Comparison of ENCODE assay signal across 9 mouse cellular contexts in the genomic region with DNA sequence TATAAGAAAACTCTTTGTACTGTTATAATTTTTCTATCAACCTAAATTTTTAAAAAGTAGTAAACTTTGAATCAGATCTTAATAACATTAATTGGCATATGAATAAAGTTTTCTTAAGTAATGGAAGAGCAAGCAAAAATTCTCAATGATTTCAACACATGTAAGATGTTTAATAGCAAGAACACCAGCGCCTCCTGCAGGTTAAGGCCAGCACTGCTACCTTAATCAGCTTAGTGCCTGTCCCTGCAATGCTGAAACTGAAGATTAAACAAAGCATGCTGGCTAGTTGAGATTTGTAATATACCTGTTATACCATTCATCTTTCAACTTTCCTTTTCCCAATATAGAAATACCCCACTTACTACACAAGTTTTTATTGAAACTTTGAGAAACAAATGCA. TPM values are rescaled to one million over a fixed set of nuclear protein-coding genes. Genes with fewer than 3 reads are reported as not detected.
DNase-seq lines count a peak whose midpoint lies in the region; ATAC-seq and TF ChIP-seq lines count a peak whose summit lies in the region.
"Had no signal": no experiment of that assay in that cellular context is flagged by ENCODE, and none has a peak within 500 bp of the region (broad histone marks: within the 10 kb centered on the region; RNA-seq: fewer than 3 reads in every experiment).

No protein-coding gene starts in this region.

- no peak overlapping the region for H3K4me3 ChIP-seq in liver, embryonic 14.5 days (ENCODE audit: insufficient read depth in 1 of 2, low read depth in 2 of 2, low read length in 2 of 2)
- H3K4me3 ChIP-seq: heart, embryonic 15.5 days had no signal

- no peak for TF ChIP-seq EP300 in liver, embryonic 14.5 days (IDR thresholded peaks at IDR 0.05; ENCODE audit: low read depth)

- WGBS in liver, embryonic 14.5 days (ENCODE audit: insufficient replicate concordance): 4% methylated on average over 1 of the region's 1 CpGs

- H3K9ac ChIP-seq in liver, embryonic 14.5 days (replicated peaks): no peak overlapping the region
- H3K9ac ChIP-seq: heart, embryonic 15.5 days had no signal

- peaks cover 0 to 3% of the 10 kb centered on the region in 2 experiments; a peak in 2 of 4 replicates for H3K4me1 ChIP-seq in liver, embryonic 14.5 days (replicated peaks; ENCODE audit: control insufficient read depth in 2 of 2, insufficient read depth in 2 of 2, low read length in 1 of 2)

- peak; percentile 81 for DNase-seq in 416B (ENCODE audit: low read depth)
- peak; percentile 54 for DNase-seq in MEL-GATA-1-ER (ENCODE audit: extremely low read depth, low read depth)
- peak; percentile 63 for DNase-seq in cerebellum, adult 9-10 months
- peak; percentile 78 to 90 for DNase-seq in frontal cortex, postnatal 36 days (ENCODE audit: low spot score in 2 of 2)
- DNase-seq in kidney, postnatal 10 days: peak; percentile 93
- DNase-seq in liver, embryonic 14.5 days (ENCODE audit: low read depth in 3 of 3, low spot score in 3 of 3): peak; percentile 38 to 55 (median 42)
- DNase-seq in ovary, postnatal 14 days (ENCODE audit: low spot score): peak; percentile 82
- peak; percentile 53 to 72 for DNase-seq in thymus, postnatal 10 days (ENCODE audit: low spot score in 2 of 2)

- ATAC-seq in liver, embryonic 14.5 days (ENCODE audit: insufficient read depth): no peak

- H3K36me3 ChIP-seq in liver, embryonic 14.5 days (replicated peaks; ENCODE audit: control insufficient read depth, insufficient read depth, low read depth): peaks cover 22% of the 10 kb centered on the region

- H3K27ac ChIP-seq in liver, embryonic 14.5 days: no peak overlapping the region
- H3K27ac ChIP-seq: heart, embryonic 15.5 days had no signal

- no peaks in the 10 kb centered on the region for H3K9me3 ChIP-seq in liver, embryonic 14.5 days (ENCODE audit: control insufficient read depth, low read length)
- H3K9me3 ChIP-seq: heart, embryonic 15.5 days had no signal

- H3K4me2 ChIP-seq in liver, embryonic 14.5 days (ENCODE audit: low read depth): no peak overlapping the region
- H3K4me2 ChIP-seq: heart, embryonic 15.5 days had no signal

- TF ChIP-seq CTCF in liver, embryonic 14.5 days (IDR thresholded peaks at IDR 0.05; ENCODE audit: low read depth): peak; percentile 82

- H3K27me3 ChIP-seq in liver, embryonic 14.5 days (ENCODE audit: control insufficient read depth, insufficient read depth, low read length): no peaks in the 10 kb centered on the region
- H3K27me3 ChIP-seq: heart, embryonic 15.5 days had no signal

RNA-seq across cellular contexts. Expression of a gene that starts 5.7 kb away (rescaled TPM):
- 21.3 and 40.8 TPM in 2 replicates for polyA plus RNA-seq in liver, embryonic 14.5 days (2012; rRNA removed)
- polyA plus RNA-seq in liver, embryonic 14.5 days (2014; fragmentation: Nextera tagmentation; extraction: Ambion mirVana): 93.5 and 94.2 TPM in 2 replicates

Comparison
In these comparisons a context has a peak if more than half of its experiments do, and no peak if none do; other contexts are left out.
1. DNase-seq: peak in every context shown above with its lines; median percentile 93 in kidney, postnatal 10 days; 84 in frontal cortex, postnatal 36 days; 82 in ovary, postnatal 14 days; 81 in 416B; 63 in cerebellum, adult 9-10 months; 62 in thymus, postnatal 10 days; 54 in MEL-GATA-1-ER; 42 in liver, embryonic 14.5 days.